Mouse (Mus musculus) stomach, embryonic 16.5 days (tissue): ENCODE measurements around the gene Lipo2. TPM values are rescaled to one million over a fixed set of nuclear protein-coding genes. Genes with fewer than 3 reads are reported as not detected.
"Not testable (repeated sequence)": the region's sequence is repeated elsewhere in the genome, so short reads cannot be mapped to it uniquely, and the experiment has no call there.

Experiments
- ATAC-seq: fragments of 200-750 bp; cut with Nextera tagmentation; 2 replicates; pipeline ENCODE4 v1.8.0; 2017; ENCODE audit warnings: moderate number of reproducible peaks, moderate TSS enrichment; ENCODE audit not compliant: insufficient read depth, low FRiP score
- H3K27ac ChIP-seq: fragments of 300-500 bp; sonication (generic); 2 replicates; pipeline ENCODE4 v1.5.1; 2014; ENCODE audit warnings: low read length
- H3K27me3 ChIP-seq: fragments of 300-500 bp; sonication (generic); 2 replicates; pipeline ENCODE4 v1.6.1; 2014; ENCODE audit warnings: low read length, control low read depth, mixed read lengths; ENCODE audit not compliant: control insufficient read depth, insufficient read depth
- H3K36me3 ChIP-seq: fragments of 300-500 bp; sonication (generic); 2 replicates; pipeline ENCODE4 v1.6.1; 2014; ENCODE audit warnings: low read length; ENCODE audit not compliant: control insufficient read depth, insufficient read depth
- H3K4me1 ChIP-seq: fragments of 300-500 bp; sonication (generic); 2 replicates; pipeline ENCODE4 v1.6.1; 2014; ENCODE audit warnings: low read length, control low read depth, mixed read lengths; ENCODE audit not compliant: control insufficient read depth, insufficient read depth
- H3K4me2 ChIP-seq: fragments of 300-500 bp; sonication (generic); 2 replicates; pipeline ENCODE4 v1.6.1; 2014; ENCODE audit warnings: low read depth, low read length, mixed read lengths
- H3K4me3 ChIP-seq: fragments of 300-500 bp; sonication (generic); replicated peaks from 2 replicates; pipeline ENCODE4 v1.5.1; 2014; ENCODE audit warnings: mild to moderate bottlenecking, low read length
- H3K9ac ChIP-seq: fragments of 300-500 bp; sonication (generic); 2 replicates; pipeline ENCODE4 v1.6.1; 2014; ENCODE audit warnings: low read length
- H3K9me3 ChIP-seq: fragments of 300-500 bp; sonication (generic); replicated peaks from 2 replicates; pipeline ENCODE4 v1.6.1; 2016; ENCODE audit warnings: low read length, control low read depth; ENCODE audit not compliant: control insufficient read depth
- WGBS: fragments of 180-500 bp; shearing (Covaris S2); extraction: QIAGEN DNeasy Blood & Tissue Kit; methylation state at CpG from one replicate; pipeline ENCODE4 v1.1.7; 2014; 5-methylcytosine and 5-hydroxymethylcytosine counted together
- polyA plus RNA-seq: library from polyadenylated mRNA; unstranded; fragments of >200 nt; fragmentation: Nextera tagmentation; extraction: Ambion mirVana; gene quantifications from 2 replicates; pipeline ENCODE4 v1.2.1, GENCODE M21; 2015

The Lipo2 gene
- polyA plus RNA-seq: 0.31 and 0.32 TPM in 2 replicates

- not testable (repeated sequence) for H3K4me3 ChIP-seq, ATAC-seq, H3K36me3 ChIP-seq, H3K27ac ChIP-seq, H3K4me1 ChIP-seq, H3K9ac ChIP-seq, H3K4me2 ChIP-seq, H3K27me3 ChIP-seq, H3K9me3 ChIP-seq
- WGBS: 91% methylated on average over 1 of the region's 1 CpGs
These were observed at the start of gene Lipo2 for GRCm38 (mm10) chr19:33751259-33751658. Lipo2 (minus strand) TSS chr19:33751359.

GRCm38 (mm10) chr19:33787359-33787758, 36.2 kb upstream of the Lipo2 start, which contains the start of gene Lipo1:
Lipo1 (minus strand) TSS chr19:33787459.
- not testable (repeated sequence) for H3K9ac ChIP-seq, H3K9me3 ChIP-seq, H3K27me3 ChIP-seq, H3K27ac ChIP-seq, H3K4me3 ChIP-seq, H3K36me3 ChIP-seq, ATAC-seq, H3K4me1 ChIP-seq, H3K4me2 ChIP-seq

- no peak overlapping the region for H3K4me2 ChIP-seq
- WGBS: 89% methylated on average over 12 of the region's 12 CpGs
- H3K36me3 ChIP-seq: no peaks in the 10 kb centered on the region
- no peaks in the 10 kb centered on the region for H3K9me3 ChIP-seq
- H3K27me3 ChIP-seq: no peaks in the 10 kb centered on the region
- no peak overlapping the region for H3K27ac ChIP-seq
- H3K4me1 ChIP-seq: no peaks in the 10 kb centered on the region
- no peak for ATAC-seq
- no peak overlapping the region for H3K4me3 ChIP-seq
- no peak overlapping the region for H3K9ac ChIP-seq
These were observed 35.6 kb upstream of the Lipo2 start for GRCm38 (mm10) chr19:33786576-33787277.

GRCm38 (mm10) chr19:33761287-33762086, 10.3 kb upstream of the Lipo2 start, which contains the start of gene Lipo3:
Lipo3 (minus strand) TSS chr19:33761951.
- WGBS: 36% methylated on average over 12 of the region's 41 CpGs
- H3K9me3 ChIP-seq, H3K27ac ChIP-seq, H3K36me3 ChIP-seq, H3K9ac ChIP-seq, H3K4me1 ChIP-seq, H3K27me3 ChIP-seq: not testable (repeated sequence)
- Histone ChIP-seq H3K4me2 (peak within 1 kb of the TSS; percentile 32; the same call in 1 of the 2 replicates), H3K4me3 (0 out of 2 replicates have a peak within 1 kb of the TSS, but pooled peaks have one; percentile 10)
- ATAC-seq: peak; percentile 83

Other genes with a start within 250 kb of the Lipo2 start
- gene Lipo4, start 233.6 kb downstream of the Lipo2 start, polyA plus RNA-seq: not detected in 2 replicates
- gene Gm8978, start 126.1 kb downstream of the Lipo2 start, polyA plus RNA-seq: not detected in 2 replicates
- gene Lipo3, start 10.6 kb upstream of the Lipo2 start, polyA plus RNA-seq: 15.9 and 19.8 TPM in 2 replicates
- not detected in 2 replicates for gene Lipo1, start 36.1 kb upstream of the Lipo2 start, polyA plus RNA-seq
- 0.16 TPM in 1 of 2 replicates, not detected in the other for gene Lipf, start 209.8 kb upstream of the Lipo2 start, polyA plus RNA-seq